Mouse (Mus musculus) kidney, postnatal 0 days (tissue): ENCODE measurements around the gene Fam20a. TPM values are rescaled to one million over a fixed set of nuclear protein-coding genes. Genes with fewer than 3 reads are reported as not detected.

ENCODE experiments used
- ATAC-seq: fragments of 200-750 bp; cut with Nextera tagmentation; replicated peaks from 2 replicates; pipeline ENCODE4 v1.8.0; 2017; ENCODE audit warnings: low read depth, moderate number of reproducible peaks, moderate TSS enrichment, moderate library complexity; ENCODE audit not compliant: low FRiP score
- DNase-seq: peaks from one replicate; pipeline ENCODE4 v3.0.0-alpha.2; 2016; ENCODE audit warnings: low spot score
- H3K27ac ChIP-seq: fragments of 300-500 bp; sonication (generic); 2 replicates; pipeline ENCODE4 v1.5.1; 2014; ENCODE audit warnings: mild to moderate bottlenecking
- H3K27me3 ChIP-seq: fragments of 300-500 bp; sonication (generic); 2 replicates; pipeline ENCODE4 v1.6.1; 2014; ENCODE audit warnings: low read length, mixed read lengths; ENCODE audit not compliant: insufficient read depth
- H3K36me3 ChIP-seq: fragments of 300-500 bp; sonication (generic); 2 replicates; pipeline ENCODE4 v1.6.1; 2014; ENCODE audit warnings: low read length, mixed read lengths; ENCODE audit not compliant: insufficient read depth
- H3K4me1 ChIP-seq: fragments of 300-500 bp; sonication (generic); replicated peaks from 2 replicates; pipeline ENCODE4 v1.6.1; 2014; ENCODE audit warnings: antibody characterized with exemption, low read length, mixed read lengths; ENCODE audit not compliant: insufficient read depth
- H3K4me2 ChIP-seq: fragments of 300-500 bp; sonication (generic); 2 replicates; pipeline ENCODE4 v1.6.1; 2014; ENCODE audit warnings: mild to moderate bottlenecking, low read length, moderate library complexity, mixed read lengths
- H3K4me3 ChIP-seq: fragments of 300-500 bp; sonication (generic); replicated peaks from 2 replicates; pipeline ENCODE4 v1.5.1; 2014; ENCODE audit warnings: low read depth, low read length
- H3K9ac ChIP-seq: fragments of 300-500 bp; sonication (generic); 2 replicates; pipeline ENCODE4 v1.6.1; 2014; ENCODE audit warnings: low read depth, low read length
- H3K9me3 ChIP-seq: fragments of 300-500 bp; sonication (generic); replicated peaks from 2 replicates; pipeline ENCODE4 v1.6.1; 2016; ENCODE audit warnings: low read length, inconsistent platforms, mixed read lengths
- CTCF ChIP-seq: IDR thresholded peaks from 2 replicates; pipeline ENCODE4 v1.5.1; 2016; ENCODE audit warnings: antibody characterized with exemption, low read depth, mild to moderate bottlenecking, moderate library complexity
- WGBS: fragments of 180-500 bp; shearing (Covaris S2); extraction: QIAGEN DNeasy Blood & Tissue Kit; methylation state at CpG from one replicate; pipeline ENCODE4 v1.1.7; 2014; 5-methylcytosine and 5-hydroxymethylcytosine counted together
- polyA plus RNA-seq: library from polyadenylated mRNA; unstranded; fragments of >200 nt; fragmentation: Nextera tagmentation; extraction: Ambion mirVana; gene quantifications from 2 replicates; pipeline ENCODE4 v1.2.1, GENCODE M21; 2015

The Fam20a gene
- polyA plus RNA-seq, 1 experiment from 2014 or later = 5.8 TPM

DNA sequence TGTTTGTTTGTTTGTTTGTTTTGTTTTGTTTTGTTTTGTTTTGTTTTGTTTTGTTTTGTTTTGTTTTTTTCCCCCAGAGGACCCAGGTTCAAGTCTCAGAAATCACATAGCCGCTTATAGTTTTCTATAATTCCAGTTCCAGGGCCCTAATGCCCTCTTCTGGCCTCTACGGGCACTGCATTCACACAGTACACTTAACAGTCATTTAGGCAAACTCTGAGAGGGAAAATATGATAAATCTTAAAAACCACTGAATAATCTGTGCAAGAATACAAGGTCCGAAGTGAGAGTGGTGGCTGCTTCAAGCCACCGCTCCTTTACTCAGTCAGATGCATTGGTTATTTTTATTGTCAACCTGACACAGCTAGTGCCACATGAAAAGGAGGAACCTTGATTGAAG, 94.4 kb downstream of the Fam20a start:
- Histone ChIP-seq H3K4me1 (0 out of 2 replicates have a peak, but pooled peaks cover 6% of the 10 kb centered on the region), H3K9me3 (no peaks in the 10 kb centered on the region), H3K9ac (no peak overlapping the region), H3K27ac (no peak overlapping the region), H3K36me3 (no peaks in the 10 kb centered on the region), H3K27me3 (no peaks in the 10 kb centered on the region), H3K4me3 (no peak overlapping the region), H3K4me2 (no peak overlapping the region)
- TF ChIP-seq CTCF = peak; percentile 59
- WGBS = 89% methylated on average over 4 of the region's 4 CpGs
- ATAC-seq = no peak
- DNase-seq = peak; percentile 35

DNA sequence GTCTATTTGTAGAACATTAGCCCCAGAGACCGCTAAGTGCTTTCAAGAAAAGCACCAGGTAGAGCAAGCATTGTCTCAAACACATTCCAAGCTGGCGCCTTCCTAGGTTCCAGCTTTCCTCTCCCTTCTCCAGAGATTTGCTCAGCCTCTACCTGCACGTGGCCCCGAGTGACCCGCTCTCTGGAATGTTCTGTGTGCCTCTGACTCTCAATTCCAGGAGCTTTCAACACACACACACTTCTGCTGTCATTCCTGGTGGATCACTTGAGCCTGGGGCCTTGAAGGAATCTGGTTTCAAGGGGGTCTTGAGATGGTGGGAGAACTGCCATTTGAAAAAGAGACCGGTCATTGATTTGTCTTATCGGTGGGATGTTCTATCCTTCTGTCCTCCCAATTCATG, 98.8 kb downstream of the Fam20a start:
- Histone ChIP-seq H3K9ac (no peak overlapping the region), H3K4me3 (no peak overlapping the region), H3K27ac (no peak overlapping the region), H3K4me2 (peak overlapping the region; percentile 53; the same call in 1 of the 2 replicates), H3K27me3 (no peaks in the 10 kb centered on the region), H3K4me1 (0 out of 2 replicates have a peak, but pooled peaks cover 7% of the 10 kb centered on the region), H3K9me3 (no peaks in the 10 kb centered on the region), H3K36me3 (no peaks in the 10 kb centered on the region)
- DNase-seq = no peak
- no peak for TF ChIP-seq CTCF
- no peak for ATAC-seq
- 77% methylated on average over 7 of the region's 7 CpGs for WGBS

DNA sequence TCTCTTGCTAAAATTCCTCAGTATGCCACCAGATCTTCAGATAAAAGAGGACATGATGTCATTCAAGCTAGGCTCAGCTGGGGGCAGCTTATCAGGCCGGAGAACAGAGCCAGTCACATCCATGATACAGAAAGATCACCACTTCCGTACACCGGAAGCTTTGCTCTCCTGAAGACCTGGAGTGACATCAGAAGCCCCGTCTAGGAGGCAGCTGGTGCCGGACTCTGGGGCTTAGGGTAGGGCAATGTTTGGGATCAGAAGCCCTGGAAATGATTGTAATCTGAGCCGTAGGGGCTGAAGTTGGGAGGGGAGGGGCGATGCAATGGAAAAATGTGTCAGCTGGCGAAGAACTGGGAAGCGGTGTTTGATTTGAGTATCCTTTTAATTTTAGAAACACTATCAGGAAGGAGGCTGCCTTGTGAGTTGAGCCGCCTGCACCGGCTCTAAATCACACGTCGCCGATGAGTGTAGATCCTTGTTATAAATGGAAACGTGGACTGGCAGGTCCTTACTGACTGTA, 99.5 kb downstream of the Fam20a start:
- ATAC-seq = no peak
- no peak overlapping the region for H3K27ac ChIP-seq
- no peak for TF ChIP-seq CTCF
- peak overlapping the region; percentile 14; the same call in 1 of the 2 replicates for H3K9ac ChIP-seq
- H3K4me3 ChIP-seq = peak overlapping the region; percentile 0; the same call in 1 of the 2 replicates
- H3K36me3 ChIP-seq = no peaks in the 10 kb centered on the region
- 5% methylated on average over 15 of the region's 15 CpGs for whole genome bisulfite sequencing
- no peaks in the 10 kb centered on the region for H3K27me3 ChIP-seq
- no peaks in the 10 kb centered on the region for H3K9me3 ChIP-seq
- 0 out of 2 replicates have a peak, but pooled peaks cover 7% of the 10 kb centered on the region for H3K4me1 ChIP-seq
- peak; percentile 63 for DNase-seq
- peak overlapping the region; percentile 53 for H3K4me2 ChIP-seq

DNA sequence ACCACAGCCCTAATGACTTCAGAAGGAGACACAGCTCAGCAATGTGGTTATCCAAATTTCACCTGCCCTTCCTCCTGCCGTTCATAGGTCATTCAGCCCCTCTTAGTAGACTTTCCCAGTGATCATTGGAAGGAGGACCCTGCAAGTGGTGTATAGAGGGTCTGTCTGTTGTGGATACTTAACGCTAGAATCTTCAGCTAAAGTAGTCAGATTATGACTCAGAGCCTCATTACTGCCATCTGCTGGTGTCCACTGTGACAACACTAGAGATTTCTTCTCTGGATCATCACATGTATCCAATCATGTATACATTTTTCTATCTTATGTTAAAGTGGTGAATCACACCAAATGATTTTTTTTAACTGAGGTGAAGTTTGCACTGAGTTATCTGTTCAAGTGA, 100.9 kb downstream of the Fam20a start:
- Histone ChIP-seq H3K27me3 (no peaks in the 10 kb centered on the region), H3K36me3 (no peaks in the 10 kb centered on the region), H3K9ac (no peak overlapping the region), H3K27ac (no peak overlapping the region), H3K4me2 (no peak overlapping the region), H3K4me1 (peaks cover 7% of the 10 kb centered on the region; the same call in 1 of the 2 replicates), H3K9me3 (no peaks in the 10 kb centered on the region), H3K4me3 (no peak overlapping the region)
- WGBS = 10% methylated on average over 2 of the region's 2 CpGs
- ATAC-seq (no peak), DNase-seq (peak; percentile 79)
- peak; percentile 83 for TF ChIP-seq CTCF

DNA sequence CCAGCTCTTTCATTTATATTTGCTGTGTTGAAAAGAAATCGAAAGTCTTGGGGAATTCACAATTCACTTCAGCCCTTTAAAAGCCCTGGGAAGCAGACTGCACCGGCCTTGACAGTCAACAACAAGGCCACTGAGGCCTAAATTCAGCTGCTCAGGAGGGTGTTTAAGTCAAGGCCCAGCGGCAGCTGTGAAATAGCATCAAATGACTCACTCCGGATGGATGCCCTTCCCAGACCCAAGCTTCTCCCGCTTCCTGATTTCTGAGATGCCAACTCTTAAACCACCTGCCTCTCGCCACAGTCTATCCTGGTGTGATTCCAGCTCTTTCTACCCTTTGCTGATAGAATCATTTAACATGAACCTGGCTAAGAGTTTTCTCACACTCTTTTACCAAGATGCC, 101.7 kb downstream of the Fam20a start:
- no peak overlapping the region for H3K4me3 ChIP-seq
- H3K4me1 ChIP-seq = peaks cover 7% of the 10 kb centered on the region; the same call in 1 of the 2 replicates
- no peak overlapping the region for H3K9ac ChIP-seq
- H3K36me3 ChIP-seq = no peaks in the 10 kb centered on the region
- 66% methylated on average over 6 of the region's 6 CpGs for WGBS
- H3K27me3 ChIP-seq = no peaks in the 10 kb centered on the region
- no peak for TF ChIP-seq CTCF
- no peaks in the 10 kb centered on the region for H3K9me3 ChIP-seq
- no peak overlapping the region for H3K4me2 ChIP-seq
- H3K27ac ChIP-seq = no peak overlapping the region
- ATAC-seq = no peak
- DNase-seq = no peak

Other genes starting within 250 kb of the Fam20a start
- gene Arsg, start 248.9 kb downstream of the Fam20a start, polyA plus RNA-seq = 9.1 and 9.9 TPM in 2 replicates
- 5.3 and 7.8 TPM in 2 replicates for gene Slc16a6, start 248.7 kb downstream of the Fam20a start, polyA plus RNA-seq
- 42.0 and 42.6 TPM in 2 replicates for gene Wipi1, start 110.3 kb downstream of the Fam20a start, polyA plus RNA-seq
- 340 and 372 TPM in 2 replicates for gene Prkar1a, start 72.9 kb downstream of the Fam20a start, polyA plus RNA-seq
- not detected in 2 replicates for gene 1700012B07Rik, start 105.8 kb upstream of the Fam20a start, polyA plus RNA-seq